Mouse (Mus musculus) G1E-ER4 (cell line): ENCODE data around the gene Fen1. TPM values are rescaled to one million over a fixed set of nuclear protein-coding genes. Genes with fewer than 3 reads are reported as not detected.

ENCODE experiments used
- GATA1 ChIP-seq: IDR thresholded peaks from one replicate; pipeline ENCODE4 v1.8.0; 2012; ENCODE audit warnings: low read length, inconsistent platforms
- polyA plus RNA-seq: library from polyadenylated mRNA; stranded (reverse); fragments of >175 nt; gene quantifications from 2 replicates; pipeline ENCODE4 v1.2.3, GENCODE M21; 2012

Fen1 gene
- polyA plus RNA-seq, 1 experiment = 46.2 TPM

GRCm38 (mm10) chr19:10223561-10223960 lies 19.6 kb upstream of the Fen1 start:
- TF ChIP-seq GATA1 = no peak

- no peak for TF ChIP-seq GATA1
Measured at GRCm38 (mm10) chr19:10222656-10223055, 18.7 kb upstream of the Fen1 start.

- no peak for TF ChIP-seq GATA1
Measured at GRCm38 (mm10) chr19:10221585-10221984, 17.6 kb upstream of the Fen1 start.

- TF ChIP-seq GATA1 = no peak
Measured at GRCm38 (mm10) chr19:10219593-10219992, 15.6 kb upstream of the Fen1 start.

- no peak for TF ChIP-seq GATA1
Measured at GRCm38 (mm10) chr19:10219108-10219507, 15.1 kb upstream of the Fen1 start.

GRCm38 (mm10) chr19:10216101-10216500 lies 12.1 kb upstream of the Fen1 start:
- no peak for TF ChIP-seq GATA1

- TF ChIP-seq GATA1 = no peak
Measured at GRCm38 (mm10) chr19:10213796-10214471, 10.0 kb upstream of the Fen1 start.

GRCm38 (mm10) chr19:10210885-10211284 lies 6.9 kb upstream of the Fen1 start:
- TF ChIP-seq GATA1 = no peak

GRCm38 (mm10) chr19:10208851-10209250 lies 4.9 kb upstream of the Fen1 start:
- TF ChIP-seq GATA1 = no peak

GRCm38 (mm10) chr19:10205051-10205450 lies 1.1 kb upstream of the Fen1 start:
- no peak for TF ChIP-seq GATA1

- no peak for TF ChIP-seq GATA1
Measured at GRCm38 (mm10) chr19:10204616-10205001, 640 bp upstream of the Fen1 start.

- TF ChIP-seq GATA1 = no peak
Measured at GRCm38 (mm10) chr19:10203146-10203847, 672 bp downstream of the Fen1 start.

GRCm38 (mm10) chr19:10198723-10199122 lies 5.2 kb downstream of the Fen1 start:
- TF ChIP-seq GATA1 = no peak

GRCm38 (mm10) chr19:10198286-10198685 lies 5.7 kb downstream of the Fen1 start:
- TF ChIP-seq GATA1 = no peak

- no peak for TF ChIP-seq GATA1
Measured at GRCm38 (mm10) chr19:10197130-10197529, 6.8 kb downstream of the Fen1 start.

GRCm38 (mm10) chr19:10195252-10195651 lies 8.7 kb downstream of the Fen1 start:
- no peak for TF ChIP-seq GATA1

- TF ChIP-seq GATA1 = no peak
Measured at GRCm38 (mm10) chr19:10194337-10194736, 9.6 kb downstream of the Fen1 start.
